Mouse (Mus musculus) brain, embryonic 14.5 days (tissue): Measurements from ENCODE around the gene Jazf1.

Experiments used
- CTCF ChIP-seq: fragments of 200-500 bp; IDR thresholded peaks from 2 replicates; pipeline ENCODE4 v1.5.1; 2012; ENCODE audit warnings: inconsistent platforms, mild to moderate bottlenecking, moderate library complexity, borderline replicate concordance; ENCODE audit not compliant: insufficient read depth, insufficient read length; ENCODE audit errors: extremely low read depth
- POLR2A ChIP-seq: fragments of 200-500 bp; IDR thresholded peaks from 2 replicates; pipeline ENCODE4 v1.6.1; 2012; ENCODE audit warnings: mild to moderate bottlenecking, inconsistent platforms, borderline replicate concordance; ENCODE audit not compliant: poor library complexity, insufficient read depth, insufficient read length, severe bottlenecking; ENCODE audit errors: extremely low read depth

GRCm38 (mm10) chr6:53068875-53069178 lies 396 bp upstream of the Jazf1 start:
- TF ChIP-seq CTCF, result no peak
- no peak for TF ChIP-seq POLR2A
